Mouse (Mus musculus) ES-E14 (cell line): ENCODE measurements at regions not wholly inside any gene's neighbourhood (a gene's known extent, or its start where the extent isn't known, plus 50 kb on each side); places are given as distances from the start of the nearest gene placed in this dataset.

Source experiments
- HCFC1 ChIP-seq: IDR thresholded peaks from 2 replicates; pipeline ENCODE4 v1.6.1; 2012; ENCODE audit warnings: low read length, inconsistent platforms, borderline replicate concordance; ENCODE audit not compliant: insufficient read depth
- ZC3H11A ChIP-seq: IDR thresholded peaks from 2 replicates; pipeline ENCODE4 v1.6.1; 2012; ENCODE audit warnings: low read depth, mild to moderate bottlenecking, inconsistent platforms, low read length, borderline replicate concordance

DNA sequence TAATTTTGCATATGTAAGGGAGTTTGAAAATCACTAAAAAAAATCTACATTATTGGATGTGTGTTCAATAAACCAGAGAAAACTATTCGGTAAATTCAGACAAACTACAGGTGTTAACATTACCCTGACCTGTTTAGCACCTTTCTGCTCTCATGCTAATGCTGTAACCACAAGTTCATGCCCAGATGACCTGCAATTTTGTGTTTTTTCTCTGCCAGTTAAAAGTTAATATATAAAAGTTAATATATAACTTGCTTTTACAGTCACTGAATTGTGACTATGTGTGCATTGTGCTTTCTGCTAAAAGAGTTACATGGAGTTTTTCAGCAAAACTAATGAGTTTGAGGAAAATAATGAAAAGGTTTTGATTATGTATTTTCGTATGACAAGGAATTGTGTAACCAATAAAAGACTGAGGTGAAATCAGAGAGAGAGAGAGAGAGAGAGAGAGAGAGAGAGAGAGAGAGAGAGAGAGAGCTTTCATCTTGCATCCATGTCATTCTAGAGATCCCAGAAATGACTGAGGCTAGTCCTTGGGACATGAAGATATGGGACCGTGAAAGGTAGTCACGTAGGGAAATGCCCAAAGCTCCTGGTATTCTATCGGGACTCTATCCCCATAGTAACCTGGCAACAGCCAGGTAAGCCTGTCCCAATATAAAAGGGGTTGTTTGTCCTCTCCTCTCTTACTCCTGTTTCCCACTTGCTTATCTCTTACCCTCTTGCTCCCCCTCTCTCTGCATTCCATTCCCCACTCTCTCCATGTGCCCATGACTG lies 340.3 kb upstream of the Gm28363 start:
- no peak for TF ChIP-seq ZC3H11A
- no peak for TF ChIP-seq HCFC1
